Mouse (Mus musculus) cerebellum, postnatal 36 days (tissue): ENCODE measurements around the gene Morf4l2.
"Not testable (repeated sequence)": the region's sequence is repeated elsewhere in the genome, so short reads cannot be mapped to it uniquely, and the experiment has no call there.

ENCODE experiments used
- DNase-seq, 2 experiments: peaks; one replicate each; pipeline ENCODE4 v3.0.0; 2021 to 2022; ENCODE audit warnings: mixed read lengths in 2 of 2

The Morf4l2 gene

GRCm38 (mm10) chrX:136743459-136743858 is at the start of gene Morf4l2:
TSS of gene Morf4l2 (minus strand) at chrX:136743690.
- DNase-seq: no peak

GRCm38 (mm10) chrX:136789446-136789845 is 46.0 kb upstream of the Morf4l2 start:
- no peak for DNase-seq

GRCm38 (mm10) chrX:136780041-136780440 is 36.6 kb upstream of the Morf4l2 start, which contains the start of gene Glra4:
TSS of gene Glra4 (minus strand) at chrX:136780141.
- DNase-seq: no peak

GRCm38 (mm10) chrX:136779262-136779661 is 35.8 kb upstream of the Morf4l2 start:
- no peak for DNase-seq

- peak in 1 of 2 experiments; percentile 11 for DNase-seq
Observed at GRCm38 (mm10) chrX:136778046-136778445, 34.6 kb upstream of the Morf4l2 start.

- DNase-seq: peak; percentile 11 to 29
Observed at GRCm38 (mm10) chrX:136773035-136773434, 29.5 kb upstream of the Morf4l2 start.

GRCm38 (mm10) chrX:136761103-136762074 is 17.9 kb upstream of the Morf4l2 start:
- DNase-seq: peak in 1 of 2 experiments; percentile 10

- DNase-seq: no peak
Observed at GRCm38 (mm10) chrX:136755464-136755863, 12.0 kb upstream of the Morf4l2 start.

- DNase-seq: no peak
Observed at GRCm38 (mm10) chrX:136749329-136749728, 5.8 kb upstream of the Morf4l2 start.

- DNase-seq: no peak
Observed at GRCm38 (mm10) chrX:136744663-136745062, 1.2 kb upstream of the Morf4l2 start.

GRCm38 (mm10) chrX:136742661-136743103 is 808 bp downstream of the Morf4l2 start:
- peak; percentile 36 to 64 for DNase-seq

- peak in 1 of 2 experiments; percentile 6 for DNase-seq
Observed at GRCm38 (mm10) chrX:136742241-136742640, 1.2 kb downstream of the Morf4l2 start.

- peak; percentile 75 for DNase-seq
Observed at GRCm38 (mm10) chrX:136741651-136742201, 1.8 kb downstream of the Morf4l2 start.

GRCm38 (mm10) chrX:136740791-136741650 is 2.5 kb downstream of the Morf4l2 start:
- peak; percentile 88 to 89 for DNase-seq

- DNase-seq: no peak
Observed at GRCm38 (mm10) chrX:136740087-136740790, 3.3 kb downstream of the Morf4l2 start.

- DNase-seq: no peak
Observed at GRCm38 (mm10) chrX:136732016-136732415, 11.5 kb downstream of the Morf4l2 start.

GRCm38 (mm10) chrX:136714742-136715474 is 28.6 kb downstream of the Morf4l2 start:
- not testable (repeated sequence) for DNase-seq

- peak; percentile 4 to 37 for DNase-seq
Observed at GRCm38 (mm10) chrX:136708782-136709181, 34.7 kb downstream of the Morf4l2 start.

- DNase-seq: peak in 1 of 2 experiments; percentile 36
Observed at GRCm38 (mm10) chrX:136708168-136708681, 35.3 kb downstream of the Morf4l2 start.

- DNase-seq: peak; percentile 67 to 70
Observed at GRCm38 (mm10) chrX:136707446-136708167, 35.9 kb downstream of the Morf4l2 start, which contains the start of gene Tceal1. TSS of gene Tceal1 (plus strand) at chrX:136707982.
